Mouse (Mus musculus) embryonic facial prominence, embryonic 14.5 days (tissue): ENCODE results near the gene Fam213a. TPM values are rescaled to one million over a fixed set of nuclear protein-coding genes. Genes with fewer than 3 reads are reported as not detected.

Source experiments
- ATAC-seq: fragments of 200-750 bp; cut with Nextera tagmentation; 2 replicates; pipeline ENCODE4 v1.8.0; 2017; ENCODE audit warnings: low read depth, moderate number of reproducible peaks, moderate TSS enrichment
- DNase-seq: peaks from one replicate; pipeline ENCODE4 v3.0.0-alpha.2; 2015; ENCODE audit warnings: low spot score
- H3K27ac ChIP-seq: fragments of 300-500 bp; sonication (generic); replicated peaks from 2 replicates; pipeline ENCODE4 v1.5.1; 2014; ENCODE audit warnings: low read depth, mild to moderate bottlenecking, low read length, moderate library complexity
- H3K27me3 ChIP-seq: fragments of 300-500 bp; sonication (generic); replicated peaks from 2 replicates; pipeline ENCODE4 v1.6.1; 2014; ENCODE audit warnings: low read length; ENCODE audit not compliant: control insufficient read depth, insufficient read depth
- H3K36me3 ChIP-seq: fragments of 300-500 bp; sonication (generic); 2 replicates; pipeline ENCODE4 v1.6.1; 2014; ENCODE audit warnings: low read length, mixed read lengths; ENCODE audit not compliant: control insufficient read depth, insufficient read depth
- H3K4me1 ChIP-seq: fragments of 300-500 bp; sonication (generic); 2 replicates; pipeline ENCODE4 v1.6.1; 2014; ENCODE audit warnings: antibody characterized with exemption, low read length; ENCODE audit not compliant: control insufficient read depth, insufficient read depth
- H3K4me2 ChIP-seq: fragments of 300-500 bp; sonication (generic); 2 replicates; pipeline ENCODE4 v1.6.1; 2014; ENCODE audit warnings: low read depth, mild to moderate bottlenecking, low read length, moderate library complexity, mixed read lengths
- H3K4me3 ChIP-seq: fragments of 300-500 bp; sonication (generic); 2 replicates; pipeline ENCODE4 v1.5.1; 2014; ENCODE audit warnings: low read depth, mild to moderate bottlenecking, low read length
- H3K9ac ChIP-seq: fragments of 300-500 bp; sonication (generic); 2 replicates; pipeline ENCODE4 v1.6.1; 2014; ENCODE audit warnings: low read depth, mild to moderate bottlenecking, low read length, moderate library complexity, mixed read lengths
- H3K9me3 ChIP-seq: fragments of 300-500 bp; sonication (generic); 2 replicates; pipeline ENCODE4 v1.6.1; 2016; ENCODE audit warnings: low read length; ENCODE audit not compliant: control insufficient read depth
- WGBS: fragments of 180-500 bp; shearing (Covaris S2); extraction: QIAGEN DNeasy Blood & Tissue Kit; methylation state at CpG from one replicate; pipeline ENCODE4 v1.1.7; 2014; 5-methylcytosine and 5-hydroxymethylcytosine counted together
- polyA plus RNA-seq: library from polyadenylated mRNA; unstranded; fragments of >200 nt; fragmentation: Nextera tagmentation; extraction: Ambion mirVana; gene quantifications from 2 replicates; pipeline ENCODE4 v1.2.1, GENCODE M21; 2014

Fam213a gene
- polyA plus RNA-seq, 1 experiment from 2014 or later = 35.7 TPM

DNA sequence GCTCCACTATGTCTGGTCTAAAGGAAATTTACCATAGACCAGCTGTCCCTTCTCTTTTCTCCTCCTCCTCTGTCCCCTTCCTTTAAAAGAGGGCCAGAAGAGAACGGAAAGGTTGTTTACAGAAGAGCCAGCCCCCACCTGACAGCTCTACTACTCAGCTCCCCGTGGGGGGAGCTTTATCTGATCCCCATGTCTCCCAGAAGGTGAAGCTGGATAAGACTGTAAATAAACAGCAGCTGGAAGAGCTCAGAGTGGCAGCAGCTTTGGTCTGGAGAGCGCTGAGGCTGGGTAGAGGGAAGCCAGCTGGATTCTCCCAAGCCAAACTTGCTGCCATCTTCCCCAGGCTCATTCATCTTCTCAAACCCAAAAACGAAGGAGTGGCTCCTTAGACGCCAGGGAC is 5.9 kb downstream of the Fam213a start:
- Histone ChIP-seq H3K9me3 (no peaks in the 10 kb centered on the region), H3K4me2 (peak overlapping the region; percentile 23; the same call in 1 of the 2 replicates), H3K4me1 (peaks cover 24% of the 10 kb centered on the region), H3K27ac (peak overlapping the region; percentile 69), H3K9ac (no peak overlapping the region), H3K27me3 (no peaks in the 10 kb centered on the region), H3K36me3 (no peaks in the 10 kb centered on the region), H3K4me3 (peak overlapping the region; percentile 11; the same call in 1 of the 2 replicates)
- no peak for DNase-seq
- WGBS = 30% methylated on average over 5 of the region's 5 CpGs
- ATAC-seq = no peak

DNA sequence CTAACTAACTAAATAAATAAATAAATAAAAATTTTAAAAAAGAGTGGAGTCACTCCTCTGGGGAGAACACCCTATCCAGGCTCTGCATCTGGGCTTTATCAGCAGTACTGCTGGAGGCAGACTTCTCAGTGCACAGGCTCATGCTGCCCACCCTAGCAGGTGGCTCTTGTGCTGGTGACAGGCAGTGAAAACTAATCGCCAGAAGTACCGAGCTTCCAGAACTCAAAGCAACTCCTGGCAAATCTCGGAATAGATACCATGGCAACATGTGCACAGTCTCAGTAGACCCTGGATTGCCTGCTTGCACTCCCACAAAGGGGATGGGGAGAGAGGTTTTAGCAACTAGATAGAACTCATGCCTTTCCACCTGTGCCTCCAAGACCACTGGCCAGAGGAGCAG is 6.7 kb downstream of the Fam213a start:
- H3K4me1 ChIP-seq = peaks cover 24% of the 10 kb centered on the region
- H3K27ac ChIP-seq = no peak overlapping the region
- peak overlapping the region; percentile 23; the same call in 1 of the 2 replicates for H3K4me2 ChIP-seq

DNA sequence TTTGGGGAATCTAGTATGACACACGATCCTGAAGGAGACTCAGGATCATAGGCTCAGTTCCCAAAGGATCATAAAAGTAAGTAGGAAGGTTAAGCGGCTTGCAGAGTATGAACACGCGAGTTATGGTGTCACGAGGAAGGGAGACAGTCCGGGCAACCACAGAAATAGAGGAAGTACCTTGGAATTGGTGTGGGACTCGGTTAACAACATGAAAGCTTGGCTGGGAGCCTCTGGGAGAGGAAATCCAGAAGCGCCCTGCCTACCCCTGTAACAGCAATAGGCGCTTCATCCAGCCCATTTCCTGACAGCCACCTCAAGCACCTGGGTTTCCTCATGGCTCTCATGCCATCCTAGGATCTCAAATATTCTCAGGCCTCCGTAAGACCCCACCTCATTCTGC is 7.3 kb downstream of the Fam213a start:
- no peak for ATAC-seq
- Histone ChIP-seq H3K27ac (no peak overlapping the region), H3K4me1 (peaks cover 24% of the 10 kb centered on the region), H3K27me3 (no peaks in the 10 kb centered on the region), H3K4me3 (no peak overlapping the region), H3K9me3 (no peaks in the 10 kb centered on the region), H3K36me3 (peaks cover 6% of the 10 kb centered on the region; the same call in 1 of the 2 replicates), H3K4me2 (peak overlapping the region; percentile 6; the same call in 1 of the 2 replicates), H3K9ac (no peak overlapping the region)
- 88% methylated on average over 10 of the region's 10 CpGs for WGBS
- DNase-seq = no peak

More for the DNA sequence above, 6.7 kb downstream of the Fam213a start:
- ATAC-seq (no peak), DNase-seq (no peak)
- no peak overlapping the region for H3K9ac ChIP-seq
- H3K27me3 ChIP-seq = no peaks in the 10 kb centered on the region
- 48% methylated on average over 3 of the region's 3 CpGs for WGBS
- H3K9me3 ChIP-seq = no peaks in the 10 kb centered on the region
- H3K36me3 ChIP-seq = no peaks in the 10 kb centered on the region
- H3K4me3 ChIP-seq = peak overlapping the region; percentile 11; the same call in 1 of the 2 replicates

DNA sequence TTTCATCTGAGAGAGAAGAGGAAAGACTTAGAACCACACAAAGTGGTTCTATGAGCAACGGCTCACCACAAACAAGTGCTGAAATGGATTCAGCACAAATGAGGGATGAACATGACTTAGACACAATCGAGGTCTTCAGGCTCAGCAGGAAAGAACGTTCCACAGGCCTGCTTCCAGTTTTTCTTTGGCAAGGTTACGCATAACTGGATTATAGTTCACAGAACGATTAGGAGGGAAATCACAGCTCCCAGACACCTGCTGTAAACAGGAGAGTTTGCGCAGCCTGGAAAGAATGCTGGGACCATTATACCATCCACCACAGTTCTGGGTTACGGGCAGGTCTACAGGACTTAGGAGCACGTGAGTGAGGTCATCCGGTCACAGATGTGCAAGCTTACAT is 7.9 kb downstream of the Fam213a start:
- Histone ChIP-seq H3K4me2 (peak overlapping the region; percentile 6), H3K4me1 (peaks cover 24% of the 10 kb centered on the region)

GRCm38 (mm10) chr14:41004201-41005141 is 9.1 kb downstream of the Fam213a start:
- peak overlapping the region; percentile 47 for H3K9ac ChIP-seq
- 21% methylated on average over 22 of the region's 22 CpGs for WGBS
- H3K4me1 ChIP-seq = peaks cover 24% of the 10 kb centered on the region
- H3K4me2 ChIP-seq = peak overlapping the region; percentile 33
- no peaks in the 10 kb centered on the region for H3K9me3 ChIP-seq
- H3K27ac ChIP-seq = no peak overlapping the region
- DNase-seq (peak; percentile 24), ATAC-seq (no peak)
- H3K27me3 ChIP-seq = no peaks in the 10 kb centered on the region
- H3K36me3 ChIP-seq = peaks cover 13% of the 10 kb centered on the region
- peak overlapping the region; percentile 12; the same call in 1 of the 2 replicates for H3K4me3 ChIP-seq

More for the DNA sequence above, 7.9 kb downstream of the Fam213a start:
- WGBS = 71% methylated on average over 9 of the region's 9 CpGs
- DNase-seq = no peak
- Histone ChIP-seq H3K9me3 (no peaks in the 10 kb centered on the region), H3K36me3 (peaks cover 12% of the 10 kb centered on the region), H3K27ac (no peak overlapping the region), H3K9ac (no peak overlapping the region), H3K27me3 (no peaks in the 10 kb centered on the region), H3K4me3 (no peak overlapping the region)
- no peak for ATAC-seq

DNA sequence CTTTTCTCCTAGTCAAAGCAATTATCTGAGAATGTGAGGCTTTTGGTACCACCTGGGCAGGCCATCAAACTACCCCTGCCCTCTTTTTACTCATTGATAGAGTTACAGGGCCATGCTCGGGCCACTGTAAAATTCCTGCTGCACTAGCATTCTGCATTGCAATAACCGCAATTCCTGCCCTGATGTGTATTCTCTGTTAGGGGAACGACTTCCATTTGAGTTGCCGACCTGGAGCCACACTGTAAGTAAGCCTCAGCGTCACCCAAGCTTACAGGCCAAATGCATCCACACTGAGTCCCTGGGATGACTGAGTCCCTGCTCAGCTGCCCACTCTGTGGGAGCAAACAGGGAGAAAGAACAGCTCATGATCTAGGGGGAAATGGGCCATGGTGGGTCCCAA is 12.0 kb downstream of the Fam213a start:
- WGBS = 81% methylated on average over 5 of the region's 5 CpGs
- H3K4me1 ChIP-seq = peaks cover 9% of the 10 kb centered on the region
- no peaks in the 10 kb centered on the region for H3K27me3 ChIP-seq
- H3K9me3 ChIP-seq = no peaks in the 10 kb centered on the region
- H3K36me3 ChIP-seq = peaks cover 29% of the 10 kb centered on the region
- DNase-seq = no peak
- H3K4me3 ChIP-seq = no peak overlapping the region
- H3K9ac ChIP-seq = no peak overlapping the region
- H3K27ac ChIP-seq = no peak overlapping the region
- no peak for ATAC-seq
- no peak overlapping the region for H3K4me2 ChIP-seq

DNA sequence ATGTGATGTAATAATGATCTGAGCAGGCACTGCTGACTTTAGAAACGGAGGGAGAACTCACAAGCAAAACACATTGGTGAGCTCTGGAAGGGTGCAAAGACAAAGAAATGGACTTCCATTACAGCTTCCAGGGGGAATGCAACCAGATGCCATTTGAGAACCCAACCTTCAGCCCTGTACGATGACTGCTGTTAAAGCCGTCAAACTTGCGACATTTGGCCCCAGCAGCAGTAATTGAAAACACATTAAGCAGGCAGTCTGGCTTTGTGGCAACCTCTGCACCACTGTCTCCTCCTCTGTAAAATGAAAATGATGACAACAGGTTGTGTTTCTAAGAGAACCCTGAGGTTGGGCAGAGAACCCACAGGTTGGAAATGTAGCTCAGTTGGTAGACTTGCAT is 12.8 kb downstream of the Fam213a start:
- no peak overlapping the region for H3K4me3 ChIP-seq
- no peak overlapping the region for H3K4me2 ChIP-seq
- H3K9me3 ChIP-seq = no peaks in the 10 kb centered on the region
- no peaks in the 10 kb centered on the region for H3K27me3 ChIP-seq
- H3K4me1 ChIP-seq = peaks cover 9% of the 10 kb centered on the region
- DNase-seq (no peak), ATAC-seq (no peak)
- no peak overlapping the region for H3K27ac ChIP-seq
- WGBS = 28% methylated on average over 4 of the region's 4 CpGs
- H3K9ac ChIP-seq = no peak overlapping the region
- H3K36me3 ChIP-seq = peaks cover 29% of the 10 kb centered on the region

- Histone ChIP-seq H3K27ac (no peak overlapping the region), H3K4me2 (no peak overlapping the region), H3K4me1 (peaks cover 6% of the 10 kb centered on the region), H3K27me3 (no peaks in the 10 kb centered on the region), H3K36me3 (peaks cover 29% of the 10 kb centered on the region), H3K9me3 (no peaks in the 10 kb centered on the region), H3K4me3 (no peak overlapping the region), H3K9ac (no peak overlapping the region)
- no peak for DNase-seq
- 82% methylated on average over 7 of the region's 7 CpGs for WGBS
- no peak for ATAC-seq
Measured at GRCm38 (mm10) chr14:40999904-41000645, 13.5 kb downstream of the Fam213a start.
